Mouse (Mus musculus): ENCODE data around the gene Gcn1l1.
A peak's percentile ranks its signal among the peaks of the same experiment; 100 is the strongest.

The Gcn1l1 gene

GRCm38 (mm10) chr5:115603561-115603960, 38.5 kb downstream of the Gcn1l1 start:
- no peak for DNase-seq (ENCODE audit: low read depth, low spot score)

GRCm38 (mm10) chr5:115611566-115611965, 46.5 kb downstream of the Gcn1l1 start:
- DNase-seq (ENCODE audit: low read depth, low spot score), result no peak

- no peak for DNase-seq (ENCODE audit: low read depth, low spot score)
These were observed 48.3 kb downstream of the Gcn1l1 start for GRCm38 (mm10) chr5:115613332-115613731.

GRCm38 (mm10) chr5:115614948-115615347, 49.9 kb downstream of the Gcn1l1 start:
- peak; percentile 66 for DNase-seq (ENCODE audit: low read depth, low spot score)

GRCm38 (mm10) chr5:115619690-115620089, 54.6 kb downstream of the Gcn1l1 start:
- peak; percentile 49 for DNase-seq (ENCODE audit: low read depth, low spot score)

GRCm38 (mm10) chr5:115622686-115623085, 57.6 kb downstream of the Gcn1l1 start:
- no peak for DNase-seq (ENCODE audit: low read depth, low spot score)

GRCm38 (mm10) chr5:115623694-115624440, 58.8 kb downstream of the Gcn1l1 start:
- no peak for DNase-seq (ENCODE audit: low read depth, low spot score)

GRCm38 (mm10) chr5:115626237-115626886, 61.3 kb downstream of the Gcn1l1 start:
- no peak for DNase-seq (ENCODE audit: low read depth, low spot score)

- no peak for DNase-seq (ENCODE audit: low read depth, low spot score)
These were observed 63.0 kb downstream of the Gcn1l1 start for GRCm38 (mm10) chr5:115628083-115628482.

- no peak for DNase-seq (ENCODE audit: low read depth, low spot score)
These were observed 64.6 kb downstream of the Gcn1l1 start for GRCm38 (mm10) chr5:115629672-115630071.

- DNase-seq (ENCODE audit: low read depth, low spot score), result peak; percentile 75
These were observed 65.2 kb downstream of the Gcn1l1 start for GRCm38 (mm10) chr5:115630291-115630690.

GRCm38 (mm10) chr5:115631505-115632357, 66.7 kb downstream of the Gcn1l1 start, which contains the start of gene Rab35:
Rab35 (plus strand) TSS chr5:115631908.
- DNase-seq (ENCODE audit: low read depth, low spot score), result peak; percentile 89

GRCm38 (mm10) chr5:115632358-115632714, 67.3 kb downstream of the Gcn1l1 start:
- DNase-seq (ENCODE audit: low read depth, low spot score), result peak; percentile 66

- no peak for DNase-seq (ENCODE audit: low read depth, low spot score)
These were observed 68.0 kb downstream of the Gcn1l1 start for GRCm38 (mm10) chr5:115633060-115633459.

GRCm38 (mm10) chr5:115634046-115634445, 69.0 kb downstream of the Gcn1l1 start:
- DNase-seq (ENCODE audit: low read depth, low spot score), result no peak

- DNase-seq (ENCODE audit: low read depth, low spot score), result no peak
These were observed 70.5 kb downstream of the Gcn1l1 start for GRCm38 (mm10) chr5:115635536-115635935.

- DNase-seq (ENCODE audit: low read depth, low spot score), result no peak
These were observed 79.1 kb downstream of the Gcn1l1 start for GRCm38 (mm10) chr5:115644192-115644591.

GRCm38 (mm10) chr5:115648876-115649275, 83.8 kb downstream of the Gcn1l1 start:
- no peak for DNase-seq (ENCODE audit: low read depth, low spot score)

- DNase-seq (ENCODE audit: low read depth, low spot score), result no peak
These were observed 84.6 kb downstream of the Gcn1l1 start for GRCm38 (mm10) chr5:115649699-115650098.

- DNase-seq (ENCODE audit: low read depth, low spot score), result no peak
These were observed 85.8 kb downstream of the Gcn1l1 start for GRCm38 (mm10) chr5:115650885-115651284.

- DNase-seq (ENCODE audit: low read depth, low spot score), result no peak
These were observed 86.8 kb downstream of the Gcn1l1 start for GRCm38 (mm10) chr5:115651821-115652220.

Data from R1 (cell line).